Mouse (Mus musculus) kidney, adult 2 months (tissue): ENCODE measurements around the gene Rab3a.

Source experiments
- CTCF ChIP-seq: fragments of 200-500 bp; conservative IDR thresholded peaks from 2 replicates; pipeline ENCODE4 v1.5.1; 2011; ENCODE audit warnings: low read depth, mild to moderate bottlenecking, control low read depth, low read length, moderate library complexity, mixed read lengths; ENCODE audit not compliant: insufficient read depth, insufficient read length
- POLR2A ChIP-seq: fragments of 200-500 bp; IDR thresholded peaks from one replicate; pipeline ENCODE4 v1.6.1; 2011; ENCODE audit warnings: low read depth, low read length, control low read depth

DNA sequence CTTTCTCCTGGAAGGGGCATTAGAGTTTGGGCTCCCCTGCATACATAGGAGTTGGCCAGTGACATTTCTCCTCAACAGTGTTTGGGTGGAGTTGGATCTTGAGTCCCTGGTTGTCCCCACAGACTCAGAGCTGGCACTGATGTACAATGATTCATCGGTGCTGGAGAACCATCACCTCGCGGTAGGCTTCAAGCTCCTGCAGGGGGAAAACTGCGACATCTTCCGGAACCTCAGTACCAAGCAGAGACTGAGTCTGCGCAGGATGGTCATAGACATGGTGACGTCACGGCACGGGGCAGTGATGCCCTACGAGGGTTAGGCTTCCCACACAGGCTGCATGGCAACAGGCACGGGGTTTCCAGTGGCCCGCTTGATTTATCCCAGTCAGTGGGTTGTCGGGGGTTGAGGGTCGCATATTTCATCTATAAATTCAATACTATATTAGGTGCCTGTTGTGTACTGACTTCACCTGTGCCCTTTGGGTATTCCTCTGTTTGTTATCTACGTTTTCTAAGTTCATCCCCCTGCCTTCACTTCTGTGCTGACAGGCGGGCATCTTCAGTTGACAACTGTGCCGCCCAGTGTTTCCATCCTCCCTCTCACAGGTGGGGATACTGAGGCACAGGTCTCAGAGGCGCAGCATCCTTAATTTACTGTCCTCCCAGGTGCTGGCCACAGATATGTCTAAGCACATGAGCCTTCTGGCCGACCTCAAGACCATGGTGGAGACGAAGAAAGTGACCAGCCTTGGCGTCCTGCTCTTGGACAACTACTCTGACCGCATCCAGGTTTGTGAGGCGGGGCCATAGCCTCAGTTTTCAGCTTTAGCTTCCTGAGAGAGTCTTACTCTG, 6.0 kb upstream of the Rab3a start:
- no peak for TF ChIP-seq CTCF
- TF ChIP-seq POLR2A = no peak
